Mouse (Mus musculus) kidney, embryonic 16.5 days (tissue): ENCODE results near the gene Ntm. TPM values are rescaled to one million over a fixed set of nuclear protein-coding genes. Genes with fewer than 3 reads are reported as not detected.

Source experiments
- ATAC-seq: fragments of 200-750 bp; cut with Nextera tagmentation; 2 replicates; pipeline ENCODE4 v1.8.0; 2017; ENCODE audit warnings: moderate TSS enrichment; ENCODE audit not compliant: low FRiP score, low TSS enrichment
- H3K27ac ChIP-seq: fragments of 300-500 bp; sonication (generic); 2 replicates; pipeline ENCODE4 v1.5.1; 2014; ENCODE audit warnings: low read length
- H3K27me3 ChIP-seq: fragments of 300-500 bp; sonication (generic); 2 replicates; pipeline ENCODE4 v1.6.1; 2014; ENCODE audit warnings: low read length, control low read depth, mixed read lengths; ENCODE audit not compliant: insufficient read depth
- H3K36me3 ChIP-seq: fragments of 300-500 bp; sonication (generic); 2 replicates; pipeline ENCODE4 v1.6.1; 2014; ENCODE audit warnings: low read length, control low read depth, mixed read lengths; ENCODE audit not compliant: insufficient read depth
- H3K4me1 ChIP-seq: fragments of 300-500 bp; sonication (generic); 2 replicates; pipeline ENCODE4 v1.6.1; 2014; ENCODE audit warnings: low read length, control low read depth, mixed read lengths; ENCODE audit not compliant: insufficient read depth
- H3K4me2 ChIP-seq: fragments of 300-500 bp; sonication (generic); replicated peaks from 2 replicates; pipeline ENCODE4 v1.6.1; 2014; ENCODE audit warnings: low read depth, low read length
- H3K4me3 ChIP-seq: fragments of 300-500 bp; sonication (generic); 2 replicates; pipeline ENCODE4 v1.5.1; 2014; ENCODE audit warnings: mild to moderate bottlenecking, low read length
- H3K9ac ChIP-seq: fragments of 300-500 bp; sonication (generic); replicated peaks from 2 replicates; pipeline ENCODE4 v1.6.1; 2014; ENCODE audit warnings: low read length
- H3K9me3 ChIP-seq: fragments of 300-500 bp; sonication (generic); 2 replicates; pipeline ENCODE4 v1.6.1; 2016; ENCODE audit warnings: low read length, control low read depth
- WGBS: fragments of 180-500 bp; shearing (Covaris S2); extraction: QIAGEN DNeasy Blood & Tissue Kit; methylation state at CpG from one replicate; pipeline ENCODE4 v1.1.7; 2014; 5-methylcytosine and 5-hydroxymethylcytosine counted together
- polyA plus RNA-seq: library from polyadenylated mRNA; unstranded; fragments of >200 nt; fragmentation: Nextera tagmentation; extraction: Ambion mirVana; gene quantifications from 2 replicates; pipeline ENCODE4 v1.2.1, GENCODE M21; 2015

Gene Ntm
- polyA plus RNA-seq, 1 experiment from 2014 or later, result 42.1 TPM

GRCm38 (mm10) chr9:29788855-29789254 lies 174.1 kb downstream of the Ntm start:
- WGBS, result 84% methylated on average over 9 of the region's 9 CpGs
- Histone ChIP-seq H3K27ac (no peak overlapping the region), H3K9me3 (no peaks in the 10 kb centered on the region), H3K4me3 (no peak overlapping the region), H3K27me3 (no peaks in the 10 kb centered on the region), H3K36me3 (no peaks in the 10 kb centered on the region), H3K4me1 (no peaks in the 10 kb centered on the region), H3K9ac (no peak overlapping the region), H3K4me2 (no peak overlapping the region)
- ATAC-seq, result no peak

DNA sequence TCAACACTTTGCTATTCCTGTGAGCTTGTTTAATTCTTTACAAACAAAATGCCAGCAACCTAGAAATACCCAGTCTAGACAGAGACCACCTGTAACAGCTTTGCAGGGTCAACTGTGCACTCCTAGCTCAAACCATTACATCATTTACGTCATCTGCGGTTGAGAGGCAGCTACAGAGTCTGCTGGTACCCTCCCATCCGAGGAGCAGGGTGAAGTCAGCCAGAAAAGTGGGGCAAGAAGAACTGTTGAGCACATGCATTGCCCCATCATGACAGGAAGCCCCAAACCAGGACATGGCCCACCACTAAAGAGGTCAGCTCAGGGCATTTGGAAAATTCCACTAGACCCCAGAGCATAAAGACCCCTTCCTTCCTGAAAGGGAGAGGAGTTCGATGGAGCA lies 175.5 kb downstream of the Ntm start:
- H3K9me3 ChIP-seq, result no peaks in the 10 kb centered on the region
- H3K27ac ChIP-seq, result no peak overlapping the region
- H3K4me1 ChIP-seq, result no peaks in the 10 kb centered on the region
- no peak overlapping the region for H3K4me3 ChIP-seq
- ATAC-seq, result no peak
- H3K36me3 ChIP-seq, result no peaks in the 10 kb centered on the region
- H3K4me2 ChIP-seq, result no peak overlapping the region
- H3K27me3 ChIP-seq, result no peaks in the 10 kb centered on the region
- WGBS, result 70% methylated on average over 4 of the region's 4 CpGs
- no peak overlapping the region for H3K9ac ChIP-seq

GRCm38 (mm10) chr9:29782697-29783096 lies 180.2 kb downstream of the Ntm start:
- no peaks in the 10 kb centered on the region for H3K36me3 ChIP-seq
- no peak for ATAC-seq
- no peaks in the 10 kb centered on the region for H3K9me3 ChIP-seq
- no peak overlapping the region for H3K4me2 ChIP-seq
- H3K27me3 ChIP-seq, result no peaks in the 10 kb centered on the region
- WGBS, result 75% methylated on average over 4 of the region's 4 CpGs
- no peak overlapping the region for H3K4me3 ChIP-seq
- H3K9ac ChIP-seq, result no peak overlapping the region
- no peaks in the 10 kb centered on the region for H3K4me1 ChIP-seq
- no peak overlapping the region for H3K27ac ChIP-seq

DNA sequence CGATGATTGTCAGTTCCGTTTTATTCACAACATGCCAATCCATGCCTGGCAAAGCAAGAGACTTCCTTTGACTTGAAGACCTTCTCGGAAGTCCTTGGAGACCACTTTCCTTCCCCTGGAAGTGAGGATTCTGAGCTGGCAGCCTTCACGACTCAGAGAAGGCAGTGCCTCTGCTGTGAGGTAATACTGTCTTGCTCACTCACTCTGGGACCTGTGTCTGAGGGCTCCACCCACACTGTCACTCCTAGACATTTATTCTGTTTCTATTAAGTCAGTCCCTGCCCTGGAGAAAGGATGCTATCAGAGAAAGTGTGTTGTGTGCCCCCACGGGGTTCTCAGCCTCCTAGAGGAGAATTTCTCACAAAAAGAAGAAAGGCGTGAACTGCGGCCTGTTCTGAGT lies 183.2 kb downstream of the Ntm start:
- no peak overlapping the region for H3K4me3 ChIP-seq
- no peak for ATAC-seq
- WGBS, result 75% methylated on average over 7 of the region's 7 CpGs
- H3K4me1 ChIP-seq, result no peaks in the 10 kb centered on the region
- H3K27me3 ChIP-seq, result no peaks in the 10 kb centered on the region
- no peaks in the 10 kb centered on the region for H3K36me3 ChIP-seq
- H3K4me2 ChIP-seq, result no peak overlapping the region
- H3K9me3 ChIP-seq, result no peaks in the 10 kb centered on the region
- no peak overlapping the region for H3K9ac ChIP-seq
- H3K27ac ChIP-seq, result no peak overlapping the region

DNA sequence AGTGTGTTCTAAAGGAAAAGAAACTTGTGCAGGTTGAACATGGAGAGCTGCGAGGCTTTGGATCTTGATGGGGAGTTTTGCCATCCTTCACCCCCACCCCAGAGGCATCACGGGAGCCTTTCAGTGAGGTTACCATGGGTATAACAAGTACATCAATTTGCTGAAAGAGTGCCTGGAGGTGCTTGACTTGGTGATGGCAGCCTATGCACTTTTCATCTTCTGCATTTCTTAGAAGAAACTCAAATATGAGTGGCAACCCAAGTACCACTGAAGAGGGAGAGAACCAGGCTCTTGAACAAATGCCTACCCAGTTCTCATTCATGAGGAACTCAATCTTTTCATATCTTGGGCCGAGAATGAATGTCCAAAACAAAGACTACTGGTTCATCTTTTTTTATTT lies 186.0 kb downstream of the Ntm start:
- WGBS, result 95% methylated on average over 3 of the region's 3 CpGs
- Histone ChIP-seq H3K4me3 (no peak overlapping the region), H3K4me1 (no peaks in the 10 kb centered on the region), H3K9ac (no peak overlapping the region), H3K4me2 (no peak overlapping the region), H3K36me3 (no peaks in the 10 kb centered on the region), H3K27me3 (no peaks in the 10 kb centered on the region), H3K9me3 (no peaks in the 10 kb centered on the region), H3K27ac (no peak overlapping the region)
- ATAC-seq, result no peak

DNA sequence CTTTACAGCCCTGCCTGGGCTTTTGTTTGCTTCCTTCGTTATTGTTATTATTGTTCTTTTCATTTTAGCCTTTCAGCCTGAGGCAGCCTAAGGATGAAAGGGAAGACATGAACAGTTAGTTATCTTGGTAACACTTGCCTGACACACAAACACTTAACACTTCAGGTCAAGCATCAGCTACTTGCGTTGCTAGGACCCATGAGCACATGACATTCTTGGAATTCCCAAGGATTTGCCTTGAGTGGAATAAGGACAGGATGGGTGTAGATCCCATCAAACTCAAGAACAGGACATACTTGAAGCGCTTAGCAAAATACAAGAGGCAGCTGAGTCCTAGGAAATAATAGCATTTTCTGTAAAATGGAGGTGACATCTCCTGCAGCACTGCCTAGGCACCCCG lies 186.4 kb downstream of the Ntm start:
- no peak overlapping the region for H3K27ac ChIP-seq
- no peak for ATAC-seq
- no peak overlapping the region for H3K4me2 ChIP-seq
- H3K9ac ChIP-seq, result no peak overlapping the region
- 82% methylated on average over 4 of the region's 4 CpGs for WGBS
- no peaks in the 10 kb centered on the region for H3K36me3 ChIP-seq
- no peaks in the 10 kb centered on the region for H3K27me3 ChIP-seq
- no peak overlapping the region for H3K4me3 ChIP-seq
- no peaks in the 10 kb centered on the region for H3K4me1 ChIP-seq
- no peaks in the 10 kb centered on the region for H3K9me3 ChIP-seq

GRCm38 (mm10) chr9:29776030-29776429 lies 186.9 kb downstream of the Ntm start:
- WGBS, result 82% methylated on average over 4 of the region's 4 CpGs
- Histone ChIP-seq H3K9me3 (no peaks in the 10 kb centered on the region), H3K9ac (no peak overlapping the region), H3K4me2 (no peak overlapping the region), H3K27ac (no peak overlapping the region), H3K27me3 (no peaks in the 10 kb centered on the region), H3K4me3 (no peak overlapping the region), H3K4me1 (no peaks in the 10 kb centered on the region), H3K36me3 (no peaks in the 10 kb centered on the region)
- no peak for ATAC-seq

DNA sequence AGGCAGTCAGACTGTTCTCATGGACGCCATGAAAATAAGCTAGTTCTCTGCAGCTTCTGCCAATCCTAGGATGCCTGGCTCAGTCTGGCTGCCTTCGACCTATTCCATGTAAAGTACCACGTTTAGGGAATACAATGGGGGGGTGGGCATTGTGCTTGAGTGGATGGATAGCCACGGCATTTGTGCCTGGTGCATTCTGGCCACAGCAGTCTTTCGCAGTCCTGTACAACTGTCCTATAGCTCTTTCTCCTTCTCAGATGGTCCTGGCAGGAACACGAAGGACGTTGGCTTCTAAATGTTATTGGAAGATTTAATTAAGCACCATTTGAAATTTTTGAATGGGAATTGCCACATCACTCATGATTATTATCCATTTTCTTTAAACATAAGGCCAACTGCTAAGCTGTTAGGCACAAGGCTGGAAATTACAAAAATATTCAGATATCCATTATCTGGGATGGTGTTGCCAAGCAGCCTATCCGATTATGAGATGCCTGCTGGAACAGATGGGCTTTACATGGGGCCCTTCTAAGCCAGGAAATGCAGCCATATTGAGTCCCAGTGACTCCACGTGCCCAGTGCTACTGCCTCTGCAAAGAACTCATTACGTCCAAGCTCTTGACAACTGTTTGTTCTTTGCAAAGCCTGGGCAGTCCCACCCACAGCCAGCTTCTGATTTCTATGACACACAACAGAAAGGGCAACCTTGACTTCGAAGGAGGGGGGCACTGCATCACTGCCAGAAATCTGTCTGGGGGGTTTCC lies 190.1 kb downstream of the Ntm start:
- Histone ChIP-seq H3K4me2 (no peak overlapping the region), H3K36me3 (no peaks in the 10 kb centered on the region), H3K27me3 (no peaks in the 10 kb centered on the region), H3K9ac (no peak overlapping the region), H3K4me3 (no peak overlapping the region), H3K27ac (no peak overlapping the region), H3K9me3 (no peaks in the 10 kb centered on the region), H3K4me1 (no peaks in the 10 kb centered on the region)
- 80% methylated on average over 11 of the region's 11 CpGs for WGBS
- ATAC-seq, result no peak

DNA sequence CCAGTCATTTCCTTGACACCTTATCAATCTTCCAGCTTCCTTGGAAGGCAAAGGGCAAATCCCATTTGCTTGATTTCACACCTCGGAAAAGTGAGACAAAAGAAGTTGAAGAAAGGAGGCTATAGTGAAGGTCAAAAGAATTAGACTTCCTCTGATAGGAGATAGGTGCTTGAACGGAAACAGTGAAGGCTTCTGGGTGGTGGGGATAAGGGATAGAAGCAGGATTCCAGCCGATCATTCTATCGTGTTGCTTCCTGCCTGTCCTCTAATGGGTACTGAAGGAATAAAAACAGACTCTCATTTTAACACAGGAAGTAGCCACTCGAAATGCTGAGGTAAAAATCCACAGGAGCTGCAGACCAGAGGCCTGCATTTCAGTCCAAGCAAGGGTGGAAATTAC lies 191.1 kb downstream of the Ntm start:
- WGBS, result 24% methylated on average over 5 of the region's 5 CpGs
- no peaks in the 10 kb centered on the region for H3K36me3 ChIP-seq
- no peak overlapping the region for H3K4me3 ChIP-seq

GRCm38 (mm10) chr9:29771071-29771785 lies 191.7 kb downstream of the Ntm start:
- no peak overlapping the region for H3K27ac ChIP-seq
- H3K27me3 ChIP-seq, result no peaks in the 10 kb centered on the region
- H3K4me3 ChIP-seq, result 0 out of 2 replicates have a peak overlapping the region, but pooled peaks have one; percentile 5
- 49% methylated on average over 23 of the region's 23 CpGs for WGBS
- 0 out of 2 replicates have a peak overlapping the region, but pooled peaks have one; percentile 8 for H3K9ac ChIP-seq
- H3K4me1 ChIP-seq, result no peaks in the 10 kb centered on the region
- no peaks in the 10 kb centered on the region for H3K9me3 ChIP-seq
- H3K4me2 ChIP-seq, result 0 out of 2 replicates have a peak overlapping the region, but pooled peaks have one; percentile 29
- no peaks in the 10 kb centered on the region for H3K36me3 ChIP-seq
- no peak for ATAC-seq

More for the DNA sequence above, 191.1 kb downstream of the Ntm start:
- H3K4me1 ChIP-seq, result no peaks in the 10 kb centered on the region
- no peaks in the 10 kb centered on the region for H3K27me3 ChIP-seq
- ATAC-seq, result no peak
- no peaks in the 10 kb centered on the region for H3K9me3 ChIP-seq
- no peak overlapping the region for H3K27ac ChIP-seq
- no peak overlapping the region for H3K9ac ChIP-seq
- no peak overlapping the region for H3K4me2 ChIP-seq
